Mouse (Mus musculus) megakaryocyte, adult 5-6 weeks (primary cell): Measurements from ENCODE around the gene Clec2g. TPM values are rescaled to one million over a fixed set of nuclear protein-coding genes. Genes with fewer than 3 reads are reported as not detected.
A peak's percentile ranks its signal among the peaks of the same experiment; 100 is the strongest.
"Not testable (repeated sequence)": the region's sequence is repeated elsewhere in the genome, so short reads cannot be mapped to it uniquely, and the experiment has no call there.

Experiments used
- ATAC-seq: 2 replicates; pipeline ENCODE4 v1.8.0; 2016; ENCODE audit warnings: mild to moderate bottlenecking, inconsistent platforms; ENCODE audit not compliant: poor library complexity, severe bottlenecking
- total RNA-seq, 2 experiments: library from RNA; stranded (forward) in 1 of 2; stranded (reverse) in 1 of 2; fragments of 153-499, 151-499 nt in 1 of 2; fragments of 221-1000, 200-1000 nt in 1 of 2; gene quantifications; 2 replicates each; pipeline versions ENCODE4 v1.2.3 to v1.2.4; 2015 to 2017

Clec2g gene
- total RNA-seq, 2 experiments from 2014 or later, result not detected

GRCm38 (mm10) chr6:128970508-128971393 lies 36.6 kb downstream of the Clec2g start:
- not testable (repeated sequence) for ATAC-seq

- no peak for ATAC-seq
Measured at GRCm38 (mm10) chr6:128971394-128972039, 37.3 kb downstream of the Clec2g start.

GRCm38 (mm10) chr6:128972156-128972555 lies 38.0 kb downstream of the Clec2g start:
- ATAC-seq, result no peak

- peak; percentile 28 for ATAC-seq
Measured at GRCm38 (mm10) chr6:128972687-128973438, 38.7 kb downstream of the Clec2g start.

- ATAC-seq, result peak; percentile 25; the same call in 1 of the 2 replicates
Measured at GRCm38 (mm10) chr6:128973439-128973697, 39.2 kb downstream of the Clec2g start.

GRCm38 (mm10) chr6:128974850-128975249 lies 40.7 kb downstream of the Clec2g start:
- peak; percentile 67 for ATAC-seq

GRCm38 (mm10) chr6:128976194-128976593 lies 42.0 kb downstream of the Clec2g start:
- peak; percentile 61 for ATAC-seq

GRCm38 (mm10) chr6:128981951-128982541 lies 47.9 kb downstream of the Clec2g start:
- not testable (repeated sequence) for ATAC-seq

GRCm38 (mm10) chr6:128992337-128992736 lies 58.2 kb downstream of the Clec2g start:
- ATAC-seq, result 0 out of 2 replicates have a peak, but pooled peaks have one; percentile 4

- peak; percentile 68 for ATAC-seq
Measured at GRCm38 (mm10) chr6:128992753-128993152, 58.6 kb downstream of the Clec2g start.

- ATAC-seq, result no peak
Measured at GRCm38 (mm10) chr6:128993221-128993620, 59.0 kb downstream of the Clec2g start.

- no peak for ATAC-seq
Measured at GRCm38 (mm10) chr6:128994336-128994735, 60.2 kb downstream of the Clec2g start.

GRCm38 (mm10) chr6:128994742-128995141 lies 60.6 kb downstream of the Clec2g start:
- no peak for ATAC-seq

- ATAC-seq, result peak; percentile 20; the same call in 1 of the 2 replicates
Measured at GRCm38 (mm10) chr6:128995250-128996053, 61.3 kb downstream of the Clec2g start.

GRCm38 (mm10) chr6:128996054-128996767 lies 62.0 kb downstream of the Clec2g start:
- peak; percentile 50 for ATAC-seq

GRCm38 (mm10) chr6:128996768-128997442 lies 62.7 kb downstream of the Clec2g start:
- no peak for ATAC-seq

GRCm38 (mm10) chr6:129001392-129001791 lies 67.2 kb downstream of the Clec2g start:
- peak; percentile 40; the same call in 1 of the 2 replicates for ATAC-seq

GRCm38 (mm10) chr6:129008552-129008951 lies 74.4 kb downstream of the Clec2g start:
- ATAC-seq, result no peak
